Mouse (Mus musculus) WW6 (cell line): ENCODE measurements around the gene Ly6g6f.
"Not testable (repeated sequence)": the region's sequence is repeated elsewhere in the genome, so short reads cannot be mapped to it uniquely, and the experiment has no call there.

Experiments used
- DNase-seq: peaks from one replicate; pipeline ENCODE4 v3.0.0-alpha.2; 2013; ENCODE audit warnings: low read depth, low spot score

The Ly6g6f gene

DNA sequence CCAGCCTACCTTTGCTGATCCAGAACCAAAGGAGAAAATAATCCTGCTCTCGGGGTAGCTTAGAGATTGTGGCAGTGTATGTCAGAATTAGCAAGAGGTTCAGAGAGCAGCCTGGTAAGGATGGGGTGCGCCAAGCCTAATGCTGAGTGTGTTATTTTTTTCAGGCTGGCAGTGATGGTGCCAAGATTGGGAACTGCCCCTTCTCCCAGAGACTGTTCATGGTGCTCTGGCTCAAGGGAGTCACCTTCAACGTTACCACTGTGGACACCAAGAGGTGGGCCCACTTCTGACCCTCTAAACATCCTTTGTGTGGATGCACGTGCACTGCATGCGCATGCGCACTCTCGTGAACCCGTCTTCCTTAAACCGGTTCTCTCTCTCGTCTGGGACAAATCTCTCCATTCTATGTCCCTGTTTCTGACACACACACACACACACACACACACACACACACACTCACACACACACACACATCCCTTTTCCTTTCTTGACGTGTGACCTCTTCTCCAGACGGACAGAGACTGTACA, 33.1 kb downstream of the Ly6g6f start:
- no peak for DNase-seq

DNA sequence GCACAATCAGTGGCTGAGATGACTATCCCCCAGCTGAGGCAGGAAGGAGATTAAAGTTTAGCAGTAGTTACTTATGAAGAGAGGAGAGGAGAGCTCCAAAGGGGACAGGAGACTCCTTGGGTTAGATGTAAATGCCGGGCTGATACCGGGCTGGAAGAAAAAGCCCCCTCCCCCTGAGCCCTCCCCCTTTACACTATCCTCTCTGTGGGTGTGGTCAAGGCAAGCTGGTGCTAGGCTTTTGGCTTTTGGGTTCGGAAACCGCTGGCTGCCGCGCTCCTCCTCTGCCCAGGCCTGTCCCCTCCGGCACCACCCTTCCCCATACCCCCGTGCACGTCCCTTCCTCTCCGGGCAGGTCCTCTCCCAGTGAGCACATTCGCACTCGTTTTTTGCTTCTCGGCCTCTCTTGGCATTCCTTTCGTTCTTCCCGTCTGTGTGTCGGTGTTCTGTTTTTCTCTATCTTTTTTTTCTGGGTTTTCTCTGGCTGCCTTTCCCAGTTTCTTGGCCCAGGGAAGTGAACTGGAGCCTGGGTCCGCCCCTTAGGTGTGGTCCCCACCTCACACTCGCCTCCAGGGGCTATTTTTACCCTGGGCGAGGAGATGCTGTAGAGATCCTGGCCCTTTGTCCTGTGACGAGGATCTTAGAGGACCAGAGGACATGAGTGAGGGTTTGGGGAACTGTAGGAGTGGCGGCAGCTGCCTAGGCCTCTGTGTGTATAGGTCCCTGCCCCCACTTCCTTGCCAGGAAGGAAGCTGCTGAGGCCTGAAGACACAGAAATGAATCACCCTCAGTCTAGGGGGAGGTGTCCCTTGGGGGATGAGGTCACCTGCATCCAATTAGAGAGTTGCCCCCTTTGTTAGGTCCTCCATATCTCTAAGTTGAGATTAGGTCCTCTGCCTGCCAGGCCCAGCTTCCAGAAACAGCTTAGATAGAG, 34.0 kb downstream of the Ly6g6f start:
- DNase-seq: no peak

DNA sequence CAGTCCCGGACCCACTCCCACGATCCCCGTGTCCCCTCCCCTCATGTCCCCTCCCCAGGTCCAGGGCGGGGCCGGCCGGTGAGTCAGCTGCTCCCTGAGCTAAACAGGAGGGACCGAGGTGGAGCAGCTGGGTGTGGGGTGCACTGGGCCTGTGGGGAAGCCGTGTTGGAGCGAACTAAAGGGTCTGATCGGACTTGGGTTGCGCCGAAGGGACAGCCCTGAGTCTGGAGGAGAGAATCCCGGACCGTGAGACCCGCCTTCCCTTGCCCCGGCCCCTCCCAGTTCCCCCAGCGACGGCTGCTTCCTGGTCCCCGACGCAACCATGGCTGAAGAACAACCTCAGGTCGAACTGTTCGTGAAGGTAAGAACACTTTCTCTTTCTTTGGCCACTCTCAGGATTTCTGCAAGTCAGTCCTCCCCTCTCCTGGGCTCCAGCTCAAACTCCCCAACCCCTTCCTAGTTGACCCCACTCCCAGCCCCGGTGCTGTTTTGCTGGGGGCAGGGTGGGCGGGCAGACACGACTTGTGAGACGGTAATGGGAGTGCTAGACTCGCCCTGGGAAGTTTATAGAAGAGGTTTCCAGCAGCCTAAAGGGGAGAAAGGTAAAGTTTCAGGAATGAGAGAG, 35.2 kb downstream of the Ly6g6f start:
- DNase-seq: no peak

DNA sequence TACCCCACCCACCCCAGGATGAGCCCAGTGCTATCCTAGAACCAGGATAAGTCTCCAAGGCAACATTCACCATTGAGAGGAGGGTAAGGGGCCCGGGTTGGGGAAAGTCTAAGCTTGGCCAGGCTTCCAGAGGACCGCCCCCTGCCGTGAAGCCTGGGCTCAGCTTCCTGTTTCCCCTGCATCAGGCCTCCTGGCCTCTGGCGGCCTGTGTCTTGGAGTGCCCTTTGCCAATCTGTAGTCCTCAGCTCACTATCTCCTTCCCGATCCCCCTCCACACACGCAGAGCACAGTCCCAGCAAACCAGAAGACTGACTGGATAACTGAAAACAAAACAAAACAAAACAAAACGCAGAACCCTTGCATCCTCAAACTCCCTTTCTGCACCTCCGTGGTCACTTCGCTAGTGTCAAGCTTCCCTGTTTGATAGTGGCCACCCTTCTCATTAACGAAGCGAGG, 35.8 kb downstream of the Ly6g6f start, which contains the start of gene Clic1:
Clic1 (plus strand) TSS at position 406 of the 456 bp plus-strand sequence.
- DNase-seq: no peak

DNA sequence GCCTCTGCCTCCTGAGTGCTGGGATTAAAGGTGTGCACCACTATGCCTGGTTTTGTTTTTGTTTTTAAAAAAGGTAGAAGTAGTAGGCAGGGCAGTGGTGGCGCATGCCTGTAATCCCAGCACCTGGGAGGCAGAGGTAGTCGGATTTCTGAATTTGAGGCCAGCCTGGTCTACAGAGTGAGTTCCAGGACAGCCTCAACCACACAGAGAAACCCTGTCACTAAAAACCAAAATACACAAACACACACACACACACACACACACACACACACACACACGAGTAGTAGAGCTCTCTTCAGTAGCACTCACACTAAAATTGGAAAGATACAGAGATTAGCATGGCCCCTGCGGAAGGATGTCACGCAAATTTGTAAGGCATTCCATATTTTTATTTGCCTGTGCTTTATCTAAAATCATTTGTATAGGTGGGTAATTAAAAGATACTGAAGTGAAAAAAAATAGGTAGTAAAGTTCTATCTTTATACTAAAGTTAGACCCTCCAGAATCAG, 36.4 kb downstream of the Ly6g6f start:
- DNase-seq: no peak

DNA sequence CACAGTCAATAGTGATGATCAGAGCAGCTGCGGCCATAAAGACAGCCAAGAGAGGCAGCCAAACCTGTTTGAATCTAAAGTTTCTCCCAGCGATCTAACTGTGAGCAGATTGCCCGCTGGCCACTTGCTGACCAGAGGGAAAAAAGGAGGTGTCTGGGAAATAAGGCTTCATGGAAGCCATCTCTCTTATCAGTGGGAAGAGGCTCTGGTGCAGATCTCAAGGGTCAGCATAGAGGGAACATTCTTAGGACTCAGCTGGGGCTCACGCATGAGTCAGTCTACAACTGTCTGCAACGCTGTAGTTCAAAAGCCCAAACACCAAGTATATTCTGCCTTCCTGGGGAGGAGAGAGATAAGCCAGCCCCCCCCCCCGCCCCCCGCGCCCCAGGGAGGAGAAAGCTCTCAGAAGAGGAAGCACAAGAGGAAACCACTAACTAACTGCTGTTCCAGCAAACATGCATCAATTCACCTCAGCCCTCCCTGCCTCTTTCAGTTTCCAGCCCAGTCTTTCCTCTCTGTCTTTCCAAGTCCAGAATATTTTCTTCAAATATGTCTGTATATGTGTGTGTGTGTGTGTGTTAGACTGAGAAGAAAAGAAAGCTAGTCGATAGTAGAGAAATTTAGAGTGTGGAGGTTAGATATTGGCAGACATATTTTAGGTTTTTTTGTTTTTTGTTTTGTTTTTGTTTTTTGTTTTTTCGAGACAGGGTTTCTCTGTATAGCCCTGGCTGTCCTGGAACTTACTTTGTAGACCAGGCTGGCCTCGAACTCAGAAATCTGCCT, 37.1 kb downstream of the Ly6g6f start:
- no peak for DNase-seq

DNA sequence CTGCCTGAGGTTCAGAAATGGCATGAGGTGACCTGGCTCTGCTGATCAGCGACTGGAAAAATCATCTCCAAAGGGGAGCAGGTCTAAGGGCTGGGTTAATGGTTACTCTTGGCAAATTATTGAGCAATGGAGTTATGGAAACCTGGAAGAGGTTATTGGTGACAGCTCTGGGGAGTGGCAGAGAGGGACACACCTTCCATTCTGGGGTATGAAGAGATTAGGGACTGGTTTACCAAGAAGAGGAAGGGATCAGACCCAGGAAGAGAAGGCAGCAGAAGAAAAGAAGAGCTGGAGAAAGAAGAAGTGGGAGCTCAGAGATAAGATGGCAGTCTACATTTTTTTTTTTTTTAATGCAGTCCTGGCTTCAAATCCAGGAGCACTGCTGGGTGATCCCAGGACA, 37.7 kb downstream of the Ly6g6f start:
- no peak for DNase-seq

DNA sequence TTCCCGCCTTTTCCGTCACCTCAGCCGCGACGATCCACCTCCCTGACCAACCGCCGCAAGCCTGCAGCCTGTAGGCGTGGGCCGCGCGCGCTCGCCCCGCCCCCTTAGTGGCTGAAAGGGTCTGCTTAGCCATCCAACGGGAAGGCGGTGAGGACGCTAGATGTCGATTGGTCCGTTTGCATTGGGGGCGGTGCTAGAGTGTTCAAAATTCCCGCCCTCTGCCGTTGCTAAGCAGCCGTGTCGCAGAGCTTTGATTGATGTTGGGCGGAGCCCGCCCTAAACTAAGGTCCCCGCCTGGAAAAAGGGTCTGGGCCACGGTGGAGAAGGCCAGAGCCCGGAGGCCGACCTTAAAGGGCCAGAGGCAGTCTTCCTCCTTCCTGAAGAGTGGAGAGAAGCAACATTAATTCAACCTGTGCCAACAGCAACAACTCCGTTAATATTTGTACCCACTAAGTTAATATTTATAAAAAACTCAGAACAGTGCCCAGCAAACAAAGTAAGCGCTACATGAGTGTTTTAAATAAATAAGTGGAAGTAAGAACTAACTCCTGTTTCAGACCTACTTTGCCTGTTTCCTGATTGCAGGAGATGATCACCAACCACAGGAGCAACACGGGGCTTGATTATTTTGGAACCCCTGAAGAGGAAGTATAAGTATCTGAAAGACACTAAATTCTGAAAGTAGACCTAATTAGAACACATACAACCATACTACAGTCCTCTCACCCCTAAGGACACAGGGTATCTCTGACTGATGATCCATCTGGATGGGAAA, 38.5 kb downstream of the Ly6g6f start, which contains the start of gene Msh5:
Msh5 (minus strand) TSS at position 65 of the 775 bp plus-strand sequence.
- DNase-seq: peak; percentile 99

DNA sequence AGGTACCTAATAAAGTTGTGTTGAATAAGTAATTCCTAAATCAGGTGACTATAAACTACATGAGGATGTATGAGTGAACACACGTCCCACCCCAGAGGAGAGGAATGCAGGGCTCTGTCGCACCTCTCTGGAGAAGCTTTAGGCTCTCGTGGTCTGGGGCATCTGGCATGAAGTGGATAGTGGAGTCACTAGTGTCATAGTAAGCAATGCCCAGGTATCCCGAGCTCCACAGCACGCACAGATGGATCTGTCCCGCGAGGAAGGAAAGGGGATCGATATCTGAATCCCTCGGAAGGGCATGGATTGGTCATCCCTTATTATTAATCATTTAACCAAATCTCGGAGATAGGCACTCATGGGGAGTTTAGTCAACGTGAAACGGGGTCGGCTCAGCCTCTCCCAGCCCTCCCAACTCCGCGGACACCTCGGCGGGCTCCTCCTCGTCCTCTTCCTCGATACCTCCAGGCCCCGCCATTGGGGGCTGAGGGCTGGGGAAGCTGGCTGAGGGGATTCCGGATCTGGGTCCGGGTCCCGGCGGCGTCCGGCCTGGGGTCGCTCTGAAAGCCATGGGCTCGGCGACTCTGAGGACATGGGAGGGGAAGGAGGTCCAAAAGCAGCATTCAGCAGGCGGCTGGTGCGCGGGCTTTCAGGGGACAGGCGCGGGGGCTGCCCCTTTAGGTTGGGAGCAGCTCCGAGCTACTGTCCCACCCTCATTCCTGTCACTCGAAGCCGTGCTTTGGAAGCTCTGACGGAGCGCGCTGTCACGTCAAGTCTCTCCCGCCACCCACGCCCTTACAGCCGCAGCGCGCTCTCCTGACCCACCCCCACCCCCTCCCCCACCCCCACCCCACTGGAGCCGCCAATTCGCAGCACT, 39.4 kb downstream of the Ly6g6f start:
- no peak for DNase-seq

DNA sequence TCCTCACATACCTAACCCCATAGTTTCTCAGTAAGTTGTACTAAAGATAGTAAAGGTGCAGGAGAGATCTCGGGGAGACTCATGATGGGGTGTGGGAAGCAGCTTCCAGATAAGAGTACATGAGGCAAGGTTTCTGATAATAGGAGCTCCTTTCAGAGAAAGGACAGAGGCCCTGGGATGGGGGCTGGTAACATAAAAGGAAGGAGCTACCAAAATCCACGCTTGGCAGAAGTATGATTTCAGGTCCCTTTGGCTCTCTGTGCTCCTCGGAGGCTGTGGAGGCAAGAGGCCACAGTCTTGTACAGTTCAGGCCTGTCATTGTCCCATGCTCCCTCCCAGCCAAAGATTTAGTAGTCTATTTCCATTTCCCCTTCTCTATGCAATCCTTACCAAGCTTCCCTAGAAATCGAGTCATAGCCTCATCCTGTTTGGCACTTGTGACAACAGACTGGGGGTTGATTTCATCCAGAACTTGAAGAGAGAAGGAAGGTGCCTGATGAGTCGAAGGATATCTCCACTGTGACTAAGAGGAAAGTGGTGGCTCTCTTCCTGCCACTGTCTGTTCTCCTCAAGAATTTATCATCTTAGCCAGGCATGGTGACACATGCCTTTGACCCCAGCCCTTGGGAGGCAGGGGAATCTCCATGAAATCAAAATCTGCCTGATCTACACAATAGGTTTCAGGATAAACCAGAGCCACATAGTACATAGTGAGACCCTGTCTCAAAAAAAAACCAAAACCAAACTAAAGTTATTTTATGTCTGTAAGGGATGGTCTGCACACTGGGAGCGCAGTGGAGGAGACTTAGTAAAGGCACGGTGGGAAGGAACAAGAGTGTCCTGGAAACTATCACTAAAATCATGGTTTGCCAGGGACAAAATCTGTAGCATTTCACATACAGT, 40.3 kb downstream of the Ly6g6f start:
- no peak for DNase-seq

DNA sequence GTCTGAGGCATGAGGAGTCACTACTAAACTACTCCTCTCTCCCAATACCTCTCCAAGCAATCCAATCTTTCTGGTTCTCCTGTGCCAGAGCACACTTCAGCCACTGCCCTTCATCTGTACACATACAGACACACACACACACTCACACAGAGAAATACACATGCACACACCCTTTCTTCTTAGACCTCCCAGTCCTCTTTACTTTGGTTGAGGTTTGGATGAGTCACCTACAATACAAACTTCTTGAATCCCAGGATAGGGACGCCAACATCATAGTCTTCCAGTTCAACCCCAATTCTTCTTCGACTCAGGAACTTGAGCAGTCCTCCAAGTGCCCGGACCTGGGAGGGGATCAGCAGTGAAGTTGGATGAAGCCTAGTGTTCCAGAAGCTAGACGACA, 41.6 kb downstream of the Ly6g6f start:
- no peak for DNase-seq

DNA sequence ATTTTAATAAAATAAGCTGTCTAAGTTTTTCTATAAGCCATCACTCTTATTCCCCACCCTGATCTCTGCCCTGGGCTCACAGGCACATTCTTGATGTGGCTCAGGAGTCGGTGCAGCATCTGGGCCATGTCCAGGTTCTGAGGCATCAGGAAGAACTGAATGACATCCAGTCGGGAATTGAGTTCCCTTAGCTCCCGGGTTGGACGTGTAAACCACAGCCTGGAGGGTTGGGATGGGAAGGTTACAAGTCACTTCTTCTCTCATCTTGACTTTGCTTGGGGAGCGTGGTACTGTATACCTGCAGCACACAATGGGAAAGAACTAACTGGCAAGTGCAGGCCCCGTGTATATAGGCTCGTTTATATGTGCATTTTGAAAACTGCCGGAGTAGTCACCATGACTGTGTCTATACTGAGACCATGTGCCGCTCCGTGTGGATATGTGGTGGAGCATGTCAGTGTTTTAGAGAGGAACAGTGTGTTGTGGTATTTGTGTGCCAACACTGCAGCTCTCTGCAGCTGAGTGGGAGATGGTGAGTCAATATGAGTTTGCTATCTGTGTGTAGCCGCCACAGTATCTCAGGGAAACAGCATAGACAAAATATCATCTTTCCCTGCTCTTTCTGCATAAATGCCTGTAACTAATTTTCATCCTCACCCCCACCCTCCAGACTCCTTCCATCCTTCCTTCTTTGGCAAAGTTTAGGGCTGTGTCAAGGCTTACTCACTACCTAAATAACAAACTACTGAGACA, 46.1 kb downstream of the Ly6g6f start:
- DNase-seq: no peak

DNA sequence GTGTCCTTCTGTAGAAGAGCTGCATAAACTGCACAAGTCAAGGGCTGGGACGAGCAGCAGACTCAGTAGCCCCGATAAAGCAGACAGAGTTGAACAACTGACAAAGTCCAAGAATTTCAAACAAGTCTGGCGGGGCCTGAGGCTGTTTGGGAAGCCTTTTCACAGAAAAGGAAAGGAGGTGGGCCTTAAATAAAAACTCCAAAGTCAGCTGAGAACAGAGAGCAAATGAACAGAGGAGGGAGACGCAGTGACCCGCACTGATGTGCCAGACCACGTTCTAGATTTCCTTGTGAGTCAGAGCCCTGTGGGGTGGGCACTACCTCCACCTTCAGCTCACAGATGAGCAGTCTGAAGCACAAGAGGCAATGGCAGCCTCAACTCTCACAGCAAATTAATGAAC, 50.5 kb downstream of the Ly6g6f start:
- DNase-seq: no peak

DNA sequence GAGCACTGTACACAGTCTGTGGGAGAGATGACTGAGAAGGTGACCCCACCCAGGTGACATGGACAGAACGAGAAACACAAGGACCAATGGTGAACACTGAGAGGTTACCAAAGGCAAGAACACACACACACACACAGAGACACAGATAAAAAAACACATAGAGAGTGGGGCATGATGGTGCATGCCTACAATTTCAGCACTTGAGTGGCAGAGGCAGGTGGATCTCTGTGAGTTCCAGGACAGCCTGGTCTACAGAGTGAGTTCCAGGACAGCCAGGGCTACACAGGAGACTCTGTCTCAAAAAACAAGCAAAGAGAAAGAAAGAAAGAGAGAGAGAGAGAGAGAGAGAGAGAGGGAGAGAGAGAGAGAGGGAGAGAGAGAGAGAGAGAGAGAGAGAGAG, 51.7 kb downstream of the Ly6g6f start:
- DNase-seq: not testable (repeated sequence)

DNA sequence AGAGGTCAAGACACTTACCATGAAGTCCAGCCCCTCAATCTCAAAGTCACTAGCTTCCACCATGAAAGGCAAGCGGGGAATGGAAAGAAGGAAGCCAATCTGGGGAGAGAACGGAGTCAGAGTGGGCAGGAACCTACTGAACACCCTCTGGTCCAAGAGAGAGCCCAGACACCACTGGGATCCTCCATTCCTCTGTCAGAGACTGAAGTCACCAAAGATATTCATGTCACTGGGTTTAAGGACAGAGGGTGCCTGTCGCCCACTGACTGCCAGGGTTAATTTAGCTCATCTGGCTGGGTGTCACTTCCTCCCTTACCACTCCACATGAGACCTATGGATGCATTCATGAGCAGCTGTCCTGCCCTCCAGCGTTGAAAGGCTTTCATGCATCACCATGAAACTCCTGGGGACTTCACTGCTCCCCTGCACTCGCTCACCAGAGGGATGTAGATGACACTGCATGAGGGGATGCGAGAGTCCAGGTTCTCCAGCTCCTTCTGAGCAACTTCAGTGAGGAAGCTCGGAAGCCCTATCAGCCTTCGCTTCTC, 53.0 kb downstream of the Ly6g6f start:
- no peak for DNase-seq

DNA sequence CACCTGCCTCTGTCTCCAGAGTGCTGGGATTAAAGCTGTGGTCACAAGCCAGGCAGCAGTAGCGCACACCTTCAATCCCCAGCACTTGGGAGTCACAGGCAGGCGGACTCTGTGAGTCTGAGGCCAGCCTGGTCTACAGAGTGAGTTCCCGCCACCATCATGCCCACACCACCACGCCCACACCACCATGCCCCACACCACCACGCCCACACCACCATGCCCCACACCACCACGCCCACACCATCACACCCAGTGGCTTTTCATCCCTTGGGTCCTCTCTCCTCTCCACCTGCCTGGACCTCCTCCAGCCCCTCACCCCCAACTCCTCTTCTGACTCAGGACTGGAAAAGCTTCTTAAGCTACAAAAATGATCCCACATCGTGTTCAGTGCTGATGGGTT, 53.5 kb downstream of the Ly6g6f start:
- no peak for DNase-seq

DNA sequence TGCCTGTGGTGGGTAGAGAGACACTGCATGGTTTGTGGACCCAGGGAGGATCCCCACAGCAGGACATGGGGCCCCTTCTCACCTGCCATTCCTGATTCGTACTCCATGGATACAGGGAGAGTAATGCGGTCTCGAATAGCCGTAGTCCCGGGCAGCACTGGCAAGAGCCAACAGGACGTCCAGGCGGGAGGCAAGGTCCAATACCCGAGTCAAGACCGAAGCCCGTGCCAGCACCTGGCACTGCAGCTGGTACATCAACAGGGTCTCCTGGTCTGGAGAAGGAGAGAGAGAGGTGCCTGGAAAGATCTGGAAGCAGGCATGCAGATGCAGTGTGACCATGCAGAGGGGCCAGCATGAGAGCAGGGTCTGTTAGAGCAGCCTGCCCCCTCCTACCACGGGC, 54.1 kb downstream of the Ly6g6f start:
- DNase-seq: no peak
